Mouse (Mus musculus) brain, embryonic 18.5 days (tissue): ENCODE results near the gene Epop.

ENCODE experiments used
- DNase-seq: peaks from one replicate; pipeline ENCODE4 v3.0.0-alpha.2; 2012; ENCODE audit warnings: low read depth, low spot score

Epop gene

DNA sequence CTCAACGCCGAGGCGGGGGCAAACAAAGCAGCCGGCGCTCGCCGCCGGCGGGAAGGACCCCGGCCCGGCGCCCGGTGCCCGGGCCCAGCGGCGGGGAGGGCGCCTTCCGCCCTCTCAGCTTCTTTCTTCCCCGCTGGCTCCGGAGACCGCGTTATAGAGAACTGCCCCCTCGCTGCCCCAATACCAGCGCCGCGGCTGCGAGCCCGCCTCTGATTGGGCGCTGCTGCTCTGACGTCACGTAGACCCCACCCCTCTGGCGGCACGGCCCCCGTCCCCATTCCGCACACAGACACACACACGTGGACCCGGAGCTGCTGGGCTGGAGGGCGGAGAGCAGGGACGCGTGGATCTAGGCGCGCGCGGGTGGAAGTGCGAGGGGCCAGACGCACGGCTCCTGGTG lies at the start of gene Epop:
Gene Epop (minus strand): TSS at position 127 of the 400 bp plus-strand sequence.
- DNase-seq = peak; percentile 71

DNA sequence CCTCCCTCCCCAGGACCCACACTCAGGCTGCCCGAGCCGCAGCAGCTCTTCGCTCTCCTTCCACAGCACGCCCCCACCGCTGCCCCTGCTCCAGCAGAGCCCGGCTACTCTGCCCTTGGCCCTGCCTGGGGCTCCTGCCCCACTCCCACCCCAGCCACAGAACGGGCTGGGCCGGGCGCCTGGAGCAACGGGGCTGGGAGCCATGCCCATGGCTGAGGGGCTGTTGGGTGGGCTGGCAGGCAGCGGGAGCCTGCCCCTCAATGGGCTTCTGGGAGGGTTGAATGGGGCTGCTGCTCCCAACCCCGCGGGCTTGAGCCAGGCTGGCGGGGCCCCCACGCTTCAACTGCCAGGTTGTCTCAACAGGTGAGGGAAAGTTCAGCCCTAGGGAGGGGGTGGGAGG lies 48.8 kb upstream of the Epop start:
- no peak for DNase-seq

DNA sequence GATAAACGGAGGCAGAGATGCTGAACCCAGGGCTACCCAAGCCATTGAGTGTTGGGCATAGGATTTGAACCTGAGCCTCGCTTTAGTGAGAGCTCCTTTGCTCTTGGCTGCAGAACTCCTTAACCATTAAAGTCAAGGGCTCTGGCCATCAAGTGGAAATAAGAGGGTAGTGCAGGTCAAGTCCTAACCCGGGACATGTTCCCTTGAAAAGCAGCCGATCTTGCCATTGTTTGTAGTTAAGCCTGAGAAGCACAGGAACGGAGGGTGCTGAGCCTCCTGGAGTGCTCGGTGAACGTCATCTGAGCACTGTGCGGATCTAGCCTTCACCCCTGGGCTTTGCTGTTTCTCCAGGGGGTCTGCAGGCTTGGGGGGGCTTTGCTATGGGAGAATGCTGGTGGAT lies 48.3 kb upstream of the Epop start:
- no peak for DNase-seq

DNA sequence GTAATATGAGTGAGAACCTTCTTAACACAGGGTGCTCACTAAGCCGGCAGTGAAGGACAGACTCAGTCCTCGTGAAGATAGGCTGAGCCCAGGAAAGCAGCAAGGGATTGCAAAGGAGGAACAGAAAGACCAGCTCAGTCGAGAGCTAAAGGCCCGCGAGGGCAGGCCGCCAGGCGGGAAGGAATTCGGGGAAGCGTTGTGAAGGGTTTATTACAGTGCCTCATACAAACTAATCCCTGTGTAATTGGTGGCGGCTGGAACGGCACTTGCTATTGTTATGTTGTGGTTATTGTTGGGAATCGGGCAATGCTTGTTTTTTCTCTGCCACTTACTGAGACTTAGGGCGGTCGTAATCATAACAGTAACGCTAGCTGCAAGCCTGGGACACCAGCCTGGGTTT lies 47.9 kb upstream of the Epop start:
- DNase-seq = no peak

DNA sequence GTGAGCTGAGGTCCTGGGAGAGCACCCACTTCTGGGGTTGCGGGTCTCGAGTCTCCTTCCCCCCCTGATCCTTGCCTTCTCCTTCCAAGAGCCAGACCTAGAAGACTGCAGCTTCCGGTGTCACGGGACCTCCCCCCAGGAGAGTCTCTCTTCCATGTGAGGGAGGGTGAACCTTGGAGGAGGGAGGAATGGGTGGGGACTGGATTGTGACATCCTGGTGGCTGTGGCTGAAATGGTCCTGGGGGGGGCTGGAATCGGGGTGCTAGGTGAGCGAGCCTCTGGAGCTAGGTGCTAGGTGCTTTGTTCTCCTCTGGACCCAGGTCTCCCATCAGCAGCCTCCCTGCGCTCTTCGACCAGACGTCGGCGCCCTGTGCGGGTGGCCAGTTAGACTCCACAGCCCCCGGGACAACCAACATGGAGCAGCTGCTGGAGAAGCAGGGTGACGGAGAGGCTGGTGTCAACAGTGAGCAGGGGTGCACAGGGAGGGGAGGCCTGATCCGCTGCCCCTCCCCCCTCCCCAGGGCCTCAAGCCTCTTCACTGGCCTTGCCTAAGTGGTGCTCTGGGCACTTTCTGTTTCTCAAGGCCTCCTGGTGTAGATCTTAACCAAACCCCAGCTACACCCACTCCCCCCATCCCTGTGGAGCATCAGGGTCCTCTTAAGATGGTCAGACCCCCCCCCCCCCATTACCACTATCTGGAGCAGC lies 46.7 kb upstream of the Epop start:
- no peak for DNase-seq

DNA sequence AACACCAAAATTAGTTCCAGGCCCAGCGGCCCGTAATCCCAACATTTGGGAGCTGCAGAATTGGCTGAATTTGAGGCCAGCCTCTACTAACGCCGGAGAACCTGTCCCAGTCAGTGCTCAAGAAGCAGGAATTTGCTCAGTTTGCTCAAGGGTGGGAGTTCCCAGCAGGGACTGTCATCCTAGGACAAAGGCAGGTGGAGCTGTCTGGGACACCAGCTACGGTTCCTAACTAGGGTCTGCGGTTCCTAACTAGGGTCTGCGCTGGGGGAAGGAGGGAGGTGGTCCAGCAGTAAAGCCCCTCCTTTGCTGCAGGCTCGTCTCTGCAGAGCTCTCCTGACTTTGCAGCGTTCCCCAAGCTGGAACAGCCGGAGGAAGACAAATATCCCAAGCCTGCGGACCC lies 43.6 kb upstream of the Epop start:
- no peak for DNase-seq

DNA sequence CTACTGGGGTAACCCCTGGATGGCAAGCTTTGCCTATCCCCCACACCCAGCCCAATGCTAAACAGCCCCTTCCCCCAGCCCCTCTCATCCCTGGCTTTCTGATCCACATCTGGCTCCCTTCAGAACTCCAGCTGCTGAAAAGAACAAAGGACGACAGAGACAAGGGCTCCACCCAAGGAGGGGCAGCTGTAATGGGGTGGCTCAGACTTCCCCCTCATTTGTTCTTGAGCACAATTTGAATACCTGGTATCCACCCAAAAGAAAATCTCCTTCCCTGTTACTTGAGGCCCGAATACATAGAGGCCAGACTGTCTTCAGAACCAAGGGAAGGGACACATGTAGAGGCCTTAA lies 41.6 kb upstream of the Epop start:
- no peak for DNase-seq

DNA sequence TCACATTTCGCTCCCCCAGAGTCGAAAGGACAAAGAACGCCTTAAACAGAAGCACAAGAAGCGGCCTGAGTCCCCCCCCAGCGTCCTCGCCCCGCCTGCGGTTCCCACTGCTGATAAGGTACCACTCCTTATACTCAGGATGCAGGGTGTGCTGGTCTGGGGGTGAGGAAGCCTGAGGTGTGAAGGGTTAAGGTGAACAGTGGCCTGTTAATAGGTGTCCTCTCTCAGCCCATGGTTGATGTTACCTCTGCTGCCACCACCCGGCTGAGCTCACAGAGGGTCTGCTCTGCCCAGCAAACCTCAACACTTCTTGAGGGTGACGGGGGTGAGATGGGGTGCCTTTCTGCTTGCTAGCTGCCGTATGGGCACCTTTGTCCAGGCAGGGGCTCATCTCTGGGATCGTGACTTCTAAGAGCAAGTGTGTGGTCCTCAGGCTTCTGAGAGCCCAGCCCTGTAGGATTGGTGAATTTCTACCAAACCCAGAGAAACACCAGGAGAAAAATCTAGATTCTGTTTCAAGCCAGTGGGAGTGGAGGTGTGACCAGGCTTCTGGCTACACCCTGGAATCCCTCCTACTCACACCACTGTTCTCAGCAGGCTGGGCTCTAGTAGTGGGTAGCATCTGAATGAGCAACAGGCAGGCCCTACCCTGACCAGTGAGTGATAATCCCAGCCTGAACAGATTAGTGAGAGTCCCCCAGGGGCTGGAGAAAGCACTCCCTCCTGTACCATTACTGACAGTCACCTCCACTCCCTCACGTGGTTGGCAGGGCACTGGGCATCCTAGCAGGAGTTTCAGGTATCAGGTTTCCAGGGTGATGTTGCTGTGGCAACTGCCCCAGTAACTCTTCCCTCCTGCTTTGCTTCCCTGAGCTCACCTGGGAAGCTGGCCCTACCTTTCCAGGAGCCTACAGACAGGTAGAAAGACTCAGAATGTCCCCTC lies 41.0 kb upstream of the Epop start:
- DNase-seq = no peak

DNA sequence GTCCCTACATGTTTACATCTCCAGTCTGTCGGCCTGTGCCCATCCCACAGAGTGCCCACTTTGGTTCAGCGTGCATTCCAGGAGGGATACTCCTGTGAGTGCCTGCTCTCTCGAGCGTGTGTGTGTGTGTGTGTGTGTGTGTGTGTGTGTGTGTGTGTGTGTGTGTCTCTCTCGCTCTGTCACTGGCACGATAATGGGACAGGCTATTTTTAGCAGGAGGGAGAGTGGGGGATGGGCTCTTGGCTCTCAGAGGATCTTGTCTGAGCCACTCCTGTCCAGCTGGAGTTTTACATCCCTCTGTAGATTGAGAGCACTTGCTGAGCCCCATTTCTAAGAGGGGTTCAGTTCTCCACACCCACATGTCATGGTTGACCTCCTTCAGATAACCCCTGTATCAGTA lies 40.3 kb upstream of the Epop start:
- DNase-seq = no peak

DNA sequence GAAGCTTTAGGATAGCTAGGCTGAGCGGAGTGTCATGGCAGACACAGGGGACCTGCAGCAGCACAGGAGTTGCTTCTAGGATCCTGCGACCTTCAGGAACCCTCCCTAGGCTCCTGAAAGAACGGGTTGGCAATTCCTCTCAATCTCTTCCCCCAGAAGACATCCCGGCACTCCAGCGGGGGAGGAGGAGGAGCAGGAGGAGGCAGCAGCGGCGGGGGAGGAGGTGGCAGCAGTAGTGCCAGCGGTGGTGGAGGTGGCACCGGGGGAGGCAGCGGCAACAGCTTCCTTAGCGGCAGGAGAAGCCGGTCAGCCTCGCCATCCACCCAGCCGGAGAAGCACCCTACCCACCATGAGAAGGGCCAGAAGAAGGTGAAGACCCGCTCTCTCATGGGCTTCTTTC lies 39.8 kb upstream of the Epop start:
- no peak for DNase-seq

DNA sequence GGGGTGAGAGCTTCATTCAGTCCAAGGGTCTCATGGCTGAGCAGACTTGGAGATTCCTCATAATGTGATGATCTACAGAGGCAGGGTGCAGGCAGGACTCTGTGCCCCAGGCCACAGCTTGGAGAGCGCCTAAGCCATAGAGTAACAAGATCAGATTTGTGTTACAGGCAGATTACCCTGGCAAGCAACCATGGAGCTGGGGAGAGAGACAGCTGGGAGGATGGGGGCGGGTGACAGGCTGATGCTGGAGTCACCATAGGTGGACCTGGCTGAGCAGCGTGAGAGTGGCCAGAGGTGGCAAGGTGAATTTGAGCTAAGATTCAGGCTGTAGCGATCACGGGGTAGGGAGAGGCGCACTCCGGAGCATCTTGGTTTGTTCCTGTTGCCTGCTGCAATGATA lies 38.7 kb upstream of the Epop start:
- no peak for DNase-seq

DNA sequence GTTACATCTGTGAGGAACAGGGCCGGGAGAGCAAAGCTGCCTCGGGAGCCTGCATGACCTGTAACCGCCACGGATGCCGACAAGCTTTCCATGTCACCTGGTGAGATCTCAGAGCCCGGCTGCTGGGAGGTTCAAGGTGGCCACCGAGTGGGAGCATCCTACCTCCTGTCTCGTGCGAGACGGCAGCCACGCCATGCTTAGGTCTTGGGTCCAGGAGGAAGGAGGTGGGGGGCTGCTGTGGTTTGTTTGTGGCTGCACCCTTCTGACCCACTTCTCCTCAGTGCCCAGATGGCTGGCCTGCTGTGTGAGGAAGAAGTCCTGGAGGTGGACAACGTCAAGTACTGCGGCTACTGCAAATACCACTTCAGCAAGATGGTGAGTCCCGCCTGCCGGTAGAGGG lies 37.3 kb upstream of the Epop start:
- DNase-seq = no peak

DNA sequence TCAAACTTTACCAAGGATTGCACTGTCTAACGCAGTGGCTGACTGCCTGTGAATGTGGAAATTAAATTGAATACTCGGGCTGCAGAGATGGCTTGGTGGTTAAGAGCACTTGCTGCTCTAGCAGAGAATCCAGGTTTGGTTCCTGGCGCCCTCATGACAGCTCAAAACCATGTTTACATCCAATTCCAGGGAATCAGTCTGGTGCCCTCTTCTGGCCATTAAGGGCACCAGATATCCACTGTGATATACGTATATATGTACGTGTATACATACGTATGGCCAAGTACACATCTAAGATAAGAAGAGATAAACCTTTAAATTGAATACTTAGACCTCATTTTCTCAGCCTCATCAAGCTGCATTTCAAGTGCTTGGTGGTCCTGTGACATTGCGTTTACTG lies 36.7 kb upstream of the Epop start:
- DNase-seq = no peak

DNA sequence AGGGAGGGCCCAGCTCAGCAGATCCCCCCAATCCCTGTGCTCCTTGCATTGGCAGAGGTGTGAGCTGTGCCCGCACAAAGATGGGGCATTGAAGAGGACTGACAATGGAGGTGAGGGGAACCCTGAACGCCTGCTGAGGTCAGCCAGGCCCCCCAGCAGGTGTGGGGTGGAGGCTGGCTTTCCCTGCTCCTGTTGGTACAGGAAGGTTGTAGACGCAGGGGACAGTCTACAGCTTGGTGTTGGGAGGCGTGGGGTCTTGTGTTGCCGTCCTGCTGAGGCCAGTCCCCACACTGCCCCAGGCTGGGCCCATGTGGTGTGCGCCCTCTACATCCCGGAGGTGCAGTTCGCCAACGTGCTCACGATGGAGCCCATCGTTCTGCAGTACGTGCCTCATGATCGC lies 35.9 kb upstream of the Epop start:
- DNase-seq = no peak

DNA sequence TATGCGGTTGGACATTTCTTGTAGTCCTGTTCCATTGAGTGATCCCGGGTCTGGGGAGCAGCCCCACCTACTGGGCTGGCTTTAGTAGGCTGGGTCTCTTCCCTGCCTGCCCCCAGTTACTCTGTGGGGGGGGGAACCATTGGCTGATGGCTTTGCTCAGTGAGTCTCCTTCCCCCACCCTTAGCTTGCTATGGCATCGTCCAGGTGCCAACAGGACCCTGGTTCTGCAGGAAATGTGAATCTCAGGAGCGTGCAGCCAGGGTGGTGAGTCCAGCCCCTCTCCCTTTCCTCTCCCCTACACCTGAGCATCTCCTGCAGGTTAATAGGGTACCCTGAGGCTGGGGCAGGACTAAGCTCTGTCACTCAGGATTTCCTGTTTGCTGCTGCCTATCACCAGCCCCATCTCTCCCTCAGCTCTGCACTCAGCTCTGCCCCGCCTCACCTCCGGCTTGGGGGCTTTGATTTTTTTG lies 35.3 kb upstream of the Epop start:
- no peak for DNase-seq

DNA sequence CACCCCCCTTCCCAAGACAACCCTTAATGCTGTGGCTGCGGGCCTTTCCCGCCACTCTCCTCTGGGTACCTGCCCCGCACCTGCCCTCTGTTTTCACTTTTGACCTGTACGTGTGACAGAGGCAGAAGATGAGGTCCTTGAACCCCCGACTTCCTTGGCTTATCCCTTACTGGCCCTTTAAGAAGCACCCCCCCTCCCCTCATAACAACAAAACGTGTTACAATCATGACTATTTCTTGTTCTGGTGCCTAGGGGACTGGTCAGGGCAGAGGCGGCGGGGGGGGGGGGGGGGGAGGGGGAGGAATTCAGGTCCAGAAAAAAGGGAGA lies 34.8 kb upstream of the Epop start:
- no peak for DNase-seq

DNA sequence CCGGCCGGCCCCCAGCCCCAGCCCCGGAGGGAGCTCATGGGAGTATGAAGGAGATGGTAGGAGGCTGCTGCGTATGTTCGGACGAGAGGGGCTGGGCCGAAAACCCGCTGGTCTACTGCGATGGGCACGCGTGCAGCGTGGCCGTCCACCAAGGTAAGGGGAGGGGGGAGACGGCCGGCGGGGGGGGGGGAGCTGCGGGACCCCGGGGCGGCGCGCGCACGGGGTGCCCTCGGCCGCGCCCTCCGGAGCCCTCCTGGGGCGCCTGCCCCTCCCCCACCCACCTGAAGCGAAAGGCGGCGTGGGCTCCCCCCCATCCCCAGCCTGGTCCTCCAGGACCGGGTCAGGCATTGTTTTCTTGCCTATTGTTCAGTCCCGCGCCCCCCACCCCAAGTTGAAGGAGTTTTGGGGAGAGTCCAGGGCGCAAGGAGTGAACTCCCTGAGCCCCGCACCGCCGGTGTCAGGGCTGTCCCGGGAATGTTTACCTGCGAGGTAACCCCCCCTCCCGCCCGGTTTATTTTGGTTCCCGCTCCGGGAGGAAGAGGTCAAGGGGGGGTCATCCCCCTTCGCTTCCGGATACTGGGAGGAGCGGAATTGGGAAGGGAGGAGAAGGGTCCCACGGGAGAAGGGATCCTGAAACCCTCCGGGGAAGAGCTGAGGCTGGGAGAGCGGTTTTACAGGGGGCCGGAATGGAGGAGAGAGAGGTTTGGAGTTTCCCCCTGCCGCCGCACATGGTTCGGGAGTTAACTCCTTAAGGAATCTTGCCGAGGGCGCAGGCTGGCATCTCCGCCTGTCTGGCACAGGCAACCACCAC lies 34.2 kb upstream of the Epop start:
- no peak for DNase-seq

DNA sequence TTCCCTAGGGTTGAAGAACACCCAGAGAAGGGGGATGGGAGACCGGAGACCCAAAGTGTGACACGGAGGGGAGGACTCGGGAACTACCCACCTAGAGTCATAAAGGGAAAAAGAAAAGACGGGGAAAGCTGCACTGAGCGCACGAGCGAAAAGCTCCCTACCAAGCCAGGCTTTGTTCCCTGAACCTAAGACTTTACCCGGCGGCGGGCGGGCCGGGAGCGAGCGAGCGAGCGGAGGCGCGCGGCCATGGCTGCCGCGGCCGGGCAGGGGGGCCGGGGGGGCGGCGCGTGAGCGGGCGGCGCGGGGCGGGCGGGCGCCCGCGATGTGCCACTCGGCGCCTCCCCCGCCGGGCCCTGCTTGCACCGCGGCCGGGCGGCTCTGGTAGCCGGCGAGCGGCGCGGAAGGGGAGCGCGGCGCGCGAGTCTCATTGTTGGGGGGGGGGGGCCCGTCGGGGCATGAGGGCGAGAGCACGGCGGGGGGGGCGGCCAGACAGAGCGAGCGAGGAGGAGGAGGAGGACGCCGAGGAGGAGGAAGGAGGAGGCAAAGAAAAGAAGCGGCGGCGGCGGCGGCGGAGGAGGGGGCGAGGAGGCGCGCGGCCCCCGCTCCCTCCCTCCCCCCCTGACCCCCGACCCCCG lies 33.5 kb upstream of the Epop start, which contains the start of gene Mllt6:
Gene Mllt6 (plus strand): TSS at position 522 of the 635 bp plus-strand sequence.
- DNase-seq = peak; percentile 75

DNA sequence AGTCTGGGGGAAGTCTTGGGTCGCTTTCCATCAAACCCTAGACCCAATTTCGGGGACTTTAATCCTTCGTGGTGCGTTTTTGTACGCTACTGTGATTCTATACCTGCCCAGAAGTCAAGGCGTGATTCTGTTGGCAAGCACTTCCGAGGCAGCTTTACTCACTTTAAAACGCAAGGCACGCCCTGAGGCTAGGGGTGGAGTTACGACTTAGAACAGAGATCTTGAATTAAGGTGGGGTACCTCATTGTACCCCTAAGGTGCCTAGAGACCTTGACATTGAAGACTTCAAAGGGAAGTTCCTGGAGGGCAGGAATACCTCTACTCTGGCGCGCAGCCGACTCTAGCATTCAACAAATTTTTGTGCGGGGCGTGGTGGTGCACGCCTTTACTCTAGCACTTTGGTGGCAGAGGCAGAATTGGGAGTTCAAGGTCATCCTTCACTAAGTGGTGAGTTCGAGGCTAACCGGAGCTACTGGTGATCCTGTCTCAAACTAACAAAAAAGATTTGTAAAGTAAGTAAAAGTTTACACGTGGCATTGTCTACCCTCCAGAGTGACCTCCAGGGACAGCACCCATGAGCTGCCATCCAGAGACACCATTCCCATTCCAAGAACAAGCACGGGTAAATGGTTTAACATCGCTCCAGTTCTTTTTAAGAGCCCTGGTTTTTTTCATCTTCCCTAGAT lies 32.8 kb upstream of the Epop start:
- no peak for DNase-seq

DNA sequence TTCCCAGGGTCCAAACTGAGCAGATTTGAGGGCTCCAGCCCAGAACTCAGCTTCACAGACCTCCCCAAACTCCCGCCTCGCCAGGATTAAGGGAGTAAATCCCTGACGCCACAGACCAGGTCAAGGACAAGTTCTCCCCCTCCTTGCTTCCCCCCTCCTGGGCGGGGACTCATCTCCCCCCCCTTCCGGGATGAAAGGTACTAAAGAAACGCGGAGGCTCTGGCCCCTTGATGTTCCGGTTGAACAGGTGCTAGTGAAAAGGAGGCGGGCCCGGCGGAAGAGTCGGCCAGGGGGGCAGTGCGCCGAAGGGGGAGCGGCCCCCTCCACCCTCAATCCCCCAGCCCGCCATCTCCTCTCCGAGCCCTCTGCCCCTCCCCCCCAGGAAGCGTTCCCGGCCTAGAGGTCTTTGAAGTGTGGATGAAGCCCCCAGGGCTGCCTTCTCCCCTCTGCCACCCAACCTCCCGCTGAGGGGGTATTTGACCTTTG lies 32.2 kb upstream of the Epop start:
- no peak for DNase-seq
